Mouse (Mus musculus) retina, postnatal 7 days (tissue): ENCODE results near the gene Krtap31-1.
"Not testable (repeated sequence)": the region's sequence is repeated elsewhere in the genome, so short reads cannot be mapped to it uniquely, and the experiment has no call there.

Experiments
- DNase-seq: peaks from one replicate; pipeline ENCODE4 v3.0.0-alpha.2; 2012; ENCODE audit warnings: low read depth, low spot score

Gene Krtap31-1

DNA sequence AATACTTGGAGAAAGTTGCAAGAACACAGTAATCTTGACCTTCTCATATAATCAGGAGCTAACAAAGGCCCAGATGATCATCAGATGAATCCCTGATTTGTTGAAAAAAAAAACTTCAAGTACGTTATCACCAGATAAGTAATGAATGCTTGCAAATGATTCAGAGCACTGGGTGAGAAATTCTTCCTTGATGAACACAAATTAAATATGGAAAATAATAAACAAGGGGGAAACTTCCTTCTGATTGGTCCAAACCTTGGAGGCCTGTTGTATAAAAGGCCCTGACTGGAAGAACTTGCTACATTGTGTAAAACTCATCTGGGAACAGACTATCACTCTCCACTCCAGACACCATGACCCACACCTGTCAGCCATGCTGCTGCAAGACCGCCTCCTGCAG is at the start of gene Krtap31-1:
TSS of gene Krtap31-1 (plus strand) at position 301 of the 400 bp plus-strand sequence.
- DNase-seq = no peak

DNA sequence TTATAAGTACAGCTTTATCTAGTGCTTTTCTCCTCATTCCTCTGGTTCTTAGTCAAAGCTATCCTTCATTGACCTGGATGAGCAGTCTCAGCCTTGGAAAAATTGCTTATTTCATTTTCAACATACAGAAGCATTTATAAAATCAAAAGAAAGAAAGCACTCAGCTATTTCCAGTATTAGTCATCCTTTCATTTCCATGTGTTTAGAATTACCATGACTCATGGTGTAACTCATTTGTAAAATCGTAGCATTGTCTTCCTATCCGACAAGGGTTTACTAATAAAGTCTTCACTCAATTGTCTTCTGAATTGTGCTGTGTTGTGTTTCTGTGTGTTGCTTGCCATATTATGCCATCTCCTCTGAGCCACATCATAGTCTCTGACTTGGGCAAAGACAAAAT is 49.0 kb upstream of the Krtap31-1 start:
- DNase-seq = no peak

DNA sequence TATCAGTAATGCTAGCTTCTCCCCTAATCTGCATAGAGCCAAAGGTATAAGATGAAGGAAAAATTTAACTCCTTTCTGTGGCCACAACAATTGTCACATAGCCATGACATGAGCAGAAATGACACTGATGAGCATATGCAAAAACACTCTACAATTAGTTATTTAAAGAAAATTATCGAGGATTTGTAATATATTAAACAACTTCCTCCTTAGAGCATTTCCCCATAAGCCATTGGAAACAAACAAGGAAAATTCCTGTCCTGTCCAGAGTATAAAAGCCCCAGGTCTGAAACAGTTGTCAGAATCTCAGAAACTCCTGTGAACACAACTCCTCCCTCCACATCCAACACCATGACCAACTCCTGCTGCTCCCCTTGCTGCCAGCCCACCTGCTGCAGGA is 43.5 kb upstream of the Krtap31-1 start, which contains the start of gene Gm11559:
TSS of gene Gm11559 (plus strand) at position 301 of the 400 bp plus-strand sequence.
- DNase-seq = not testable (repeated sequence)

DNA sequence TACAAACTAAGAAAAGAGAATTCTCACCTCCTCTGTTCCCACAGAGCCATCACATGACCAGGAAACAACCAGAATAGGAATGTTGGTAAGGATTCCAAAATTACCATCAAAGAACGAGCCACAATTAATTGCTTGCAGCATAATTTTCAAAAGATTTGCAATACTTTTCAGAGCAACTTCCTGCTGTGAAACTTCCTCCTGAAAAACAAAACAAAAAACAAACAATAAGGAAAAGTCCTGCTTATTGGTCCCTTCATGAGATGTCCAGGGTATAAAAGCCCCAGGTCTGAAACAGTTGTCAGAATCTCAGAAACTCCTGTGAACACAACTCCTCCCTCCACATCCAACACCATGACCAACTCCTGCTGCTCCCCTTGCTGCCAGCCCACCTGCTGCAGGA is 34.6 kb upstream of the Krtap31-1 start, which contains the start of gene Krtap9-1:
TSS of gene Krtap9-1 (plus strand) at position 301 of the 400 bp plus-strand sequence.
- not testable (repeated sequence) for DNase-seq

DNA sequence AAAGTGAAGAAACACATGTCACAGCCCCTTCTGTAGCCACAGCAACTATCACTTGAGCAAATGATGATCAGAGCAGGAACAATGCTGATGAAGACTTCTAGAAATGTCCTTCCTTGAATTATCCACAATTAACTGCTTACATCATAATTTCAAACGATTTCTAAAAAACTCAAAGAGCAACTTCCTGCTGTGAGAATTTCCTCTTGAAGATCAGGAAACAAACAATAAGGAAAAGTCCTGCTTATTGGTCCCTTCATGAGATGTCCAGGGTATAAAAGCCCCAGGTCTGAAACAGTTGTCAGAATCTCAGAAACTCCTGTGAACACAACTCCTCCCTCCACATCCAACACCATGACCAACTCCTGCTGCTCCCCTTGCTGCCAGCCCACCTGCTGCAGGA is 28.8 kb upstream of the Krtap31-1 start, which contains the start of gene Gm11567:
TSS of gene Gm11567 (plus strand) at position 301 of the 400 bp plus-strand sequence.
- not testable (repeated sequence) for DNase-seq

DNA sequence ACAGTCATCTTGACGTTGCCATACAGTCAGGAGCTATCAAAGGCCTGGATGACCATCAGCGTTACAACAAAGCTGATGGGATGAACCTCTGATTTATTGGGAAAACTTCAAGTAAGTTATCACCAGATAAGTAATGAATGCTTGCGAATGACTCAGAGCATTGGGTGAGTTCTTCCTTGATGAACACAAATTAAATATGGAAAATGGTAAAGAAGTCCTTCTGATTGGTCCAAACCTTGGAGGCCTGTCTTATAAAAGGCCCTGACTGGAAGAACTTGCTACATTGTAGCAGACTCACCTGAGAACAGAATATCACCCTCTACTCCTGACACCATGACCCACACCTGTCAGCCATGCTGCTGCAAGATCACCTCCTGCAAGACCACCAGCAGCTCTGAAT is 6.7 kb downstream of the Krtap31-1 start, which contains the start of gene Gm11565:
TSS of gene Gm11565 (plus strand) at position 301 of the 400 bp plus-strand sequence.
- DNase-seq = no peak

DNA sequence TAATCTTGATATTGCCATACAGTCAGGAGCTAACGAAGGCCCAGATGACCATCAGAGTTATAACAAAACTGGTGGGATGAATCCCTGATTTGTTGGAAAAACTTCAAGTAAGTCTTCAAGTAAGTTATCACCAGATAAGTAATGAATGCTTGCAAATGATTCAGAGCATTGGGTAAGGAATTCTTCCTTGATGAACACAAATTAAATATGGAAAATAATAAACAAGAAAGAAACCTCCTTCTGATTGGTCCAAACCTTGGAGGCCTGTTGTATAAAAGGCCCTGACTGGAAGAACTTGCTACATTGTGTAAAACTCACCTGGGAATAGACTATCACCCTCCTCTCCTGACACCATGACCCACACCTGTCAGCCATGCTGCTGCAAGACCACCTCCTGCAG is 28.3 kb downstream of the Krtap31-1 start, which contains the start of gene Krtap31-2:
TSS of gene Krtap31-2 (plus strand) at position 301 of the 400 bp plus-strand sequence.
- DNase-seq = no peak

DNA sequence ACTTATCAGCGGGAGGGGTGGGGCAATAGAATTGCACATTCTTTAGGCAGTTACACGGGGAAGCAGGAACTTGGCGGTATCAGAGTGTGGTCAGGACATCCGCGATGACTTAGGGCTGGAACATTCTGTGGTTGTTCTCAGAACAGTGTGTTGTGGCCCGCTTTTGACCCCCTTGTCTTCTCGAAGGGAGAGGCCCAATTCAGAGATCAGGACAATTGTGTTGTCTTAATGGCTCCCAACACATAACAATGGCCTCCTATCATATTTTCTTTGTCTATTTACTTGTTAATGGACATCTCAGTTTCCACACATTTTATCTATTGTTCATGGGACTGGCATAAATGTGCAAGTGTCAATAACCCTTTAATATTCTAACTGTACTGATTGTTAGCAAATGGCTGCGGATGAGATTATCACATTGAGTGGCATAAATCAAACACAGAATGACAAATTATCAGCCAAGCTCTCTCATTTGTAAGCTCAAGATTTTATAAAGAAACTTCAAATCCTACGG is 30.1 kb downstream of the Krtap31-1 start:
- no peak for DNase-seq

DNA sequence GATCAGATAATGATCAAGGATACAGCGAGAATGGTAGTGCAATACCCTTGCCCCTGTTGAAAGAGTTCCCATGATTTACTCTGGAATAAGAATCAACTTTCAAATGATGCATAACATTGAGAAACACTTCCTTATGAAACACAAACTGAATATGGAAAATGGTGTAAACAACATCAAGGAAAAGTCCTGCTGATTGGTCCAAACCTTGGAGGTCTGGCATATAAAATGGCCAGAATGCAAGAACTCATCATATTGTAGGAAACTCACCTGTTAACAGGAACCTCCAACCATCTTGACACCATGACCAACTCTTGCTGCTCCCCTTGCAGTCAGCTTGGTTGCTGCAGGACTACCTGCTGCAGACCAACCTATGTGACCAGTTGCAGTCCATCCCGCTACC is 40.5 kb downstream of the Krtap31-1 start, which contains the start of gene Krtap9-5:
TSS of gene Krtap9-5 (plus strand) at position 301 of the 400 bp plus-strand sequence.
- DNase-seq = no peak
